Mouse (Mus musculus): ENCODE results near the gene Tbc1d5.

DNA sequence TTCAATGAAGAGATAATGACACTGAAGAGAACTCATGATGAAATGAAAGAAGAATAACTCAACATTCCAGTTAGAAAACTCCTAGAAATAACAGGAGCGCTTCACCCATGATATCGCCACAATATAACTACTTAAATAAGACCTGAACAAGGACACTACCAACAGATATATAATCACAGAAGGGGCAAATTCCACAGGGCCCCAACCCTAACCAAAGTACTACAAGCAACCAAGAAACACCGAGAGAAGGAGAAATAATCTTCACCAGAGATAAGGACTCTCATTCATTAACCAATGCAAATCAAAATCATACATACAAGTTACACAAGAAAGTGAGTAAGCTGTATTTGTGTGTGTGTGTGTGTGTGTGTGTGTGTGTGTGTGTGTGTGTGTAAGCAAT lies 7.6 kb downstream of the Tbc1d5 start:
- no peak for TF ChIP-seq MEF2A (IDR thresholded peaks at IDR 0.05; ENCODE audit: borderline replicate concordance, low read depth, low read length)
- no peak for TF ChIP-seq MYC (IDR thresholded peaks at IDR 0.05; ENCODE audit: low read depth, low read length)
- TF ChIP-seq CTCF (conservative IDR thresholded peaks at IDR 0.05 in 1 of 2, IDR thresholded peaks at IDR 0.05 in 1 of 2; ENCODE audit: low read depth in 2 of 2, low read length in 2 of 2): no peak
- TF ChIP-seq TCF12 (IDR thresholded peaks at IDR 0.05; ENCODE audit: low read depth, low read length): no peak
- no peak for TF ChIP-seq USF1 (IDR thresholded peaks at IDR 0.05; ENCODE audit: low read depth, low read length)
- no peak for TF ChIP-seq RCOR1 (conservative IDR thresholded peaks at IDR 0.05; ENCODE audit: low read depth, low read length)
- no peak for TF ChIP-seq ZMIZ1 (IDR thresholded peaks at IDR 0.05; ENCODE audit: low read depth, low read length)
- TF ChIP-seq EP300 (IDR thresholded peaks at IDR 0.05; ENCODE audit: low read length): no peak
- no peak for TF ChIP-seq ZC3H11A (IDR thresholded peaks at IDR 0.05; ENCODE audit: low read depth, low read length)
- TF ChIP-seq POLR2A (IDR thresholded peaks at IDR 0.05; ENCODE audit: low read depth, low read length): no peak
- no peak for TF ChIP-seq USF2 (conservative IDR thresholded peaks at IDR 0.05; ENCODE audit: low read depth, low read length)
- TF ChIP-seq TBP (conservative IDR thresholded peaks at IDR 0.05; ENCODE audit: low read depth, low read length): no peak
